ENCODE assay signal across 8 mouse cellular contexts in genomic region chr8:121294234-121295108, GRCm38 (mm10).
DNase-seq lines count a peak whose midpoint lies in the region; ATAC-seq and TF ChIP-seq lines count a peak whose summit lies in the region.

No protein-coding gene starts in this region.

- H3K9ac ChIP-seq in lung, embryonic 14.5 days, result peak overlapping the region; percentile 34
- H3K9ac ChIP-seq in hindbrain, embryonic 14.5 days, result peak overlapping the region; percentile 4; the same call in 1 of the 2 replicates
- no peak overlapping the region for H3K9ac ChIP-seq in neural tube, embryonic 12.5 days

- H3K4me2 ChIP-seq in lung, embryonic 14.5 days, result peak overlapping the region; percentile 27; the same call in 1 of the 2 replicates
- 0 out of 2 replicates have a peak overlapping the region, but pooled peaks have one; percentile 3 for H3K4me2 ChIP-seq in hindbrain, embryonic 14.5 days (replicated peaks)
- peak overlapping the region; percentile 27; the same call in 1 of the 2 replicates for H3K4me2 ChIP-seq in neural tube, embryonic 12.5 days (replicated peaks)

- H3K9me3 ChIP-seq in lung, embryonic 14.5 days (ENCODE audit: low read depth, low read length), result no peaks in the 10 kb centered on the region
- H3K9me3 ChIP-seq in hindbrain, embryonic 14.5 days (ENCODE audit: control insufficient read depth, low read length), result no peaks in the 10 kb centered on the region
- no peaks in the 10 kb centered on the region for H3K9me3 ChIP-seq in neural tube, embryonic 12.5 days

- H3K27ac ChIP-seq in lung, embryonic 14.5 days (ENCODE audit: low read depth), result 0 out of 2 replicates have a peak overlapping the region, but pooled peaks have one; percentile 42
- H3K27ac ChIP-seq in hindbrain, embryonic 14.5 days, result no peak overlapping the region
- H3K27ac ChIP-seq in neural tube, embryonic 12.5 days, result no peak overlapping the region

- H3K4me3 ChIP-seq in lung, embryonic 14.5 days (ENCODE audit: low read depth, low read length), result no peak overlapping the region
- no peak overlapping the region for H3K4me3 ChIP-seq in hindbrain, embryonic 14.5 days (replicated peaks; ENCODE audit: low read length)
- H3K4me3 ChIP-seq in neural tube, embryonic 12.5 days, result no peak overlapping the region

- H3K36me3 ChIP-seq in lung, embryonic 14.5 days (ENCODE audit: insufficient read depth), result no peaks in the 10 kb centered on the region
- H3K36me3 ChIP-seq in hindbrain, embryonic 14.5 days (replicated peaks; ENCODE audit: control insufficient read depth, insufficient read depth), result no peaks in the 10 kb centered on the region
- no peaks in the 10 kb centered on the region for H3K36me3 ChIP-seq in neural tube, embryonic 12.5 days

- H3K4me1 ChIP-seq in lung, embryonic 14.5 days (ENCODE audit: insufficient read depth), result peaks cover 10% of the 10 kb centered on the region
- peaks cover 13% of the 10 kb centered on the region for H3K4me1 ChIP-seq in hindbrain, embryonic 14.5 days (replicated peaks; ENCODE audit: control insufficient read depth, insufficient read depth, low read length)
- peaks cover 35% of the 10 kb centered on the region for H3K4me1 ChIP-seq in neural tube, embryonic 12.5 days

- ATAC-seq in lung, embryonic 14.5 days (ENCODE audit: insufficient read depth), result peak; percentile 36
- ATAC-seq in hindbrain, embryonic 14.5 days (ENCODE audit: low FRiP score), result peak; percentile 23; the same call in 1 of the 2 replicates
- 0 out of 2 replicates have a peak, but pooled peaks have one; percentile 34 for ATAC-seq in neural tube, embryonic 12.5 days (ENCODE audit: low FRiP score, low read depth)

- H3K27me3 ChIP-seq in lung, embryonic 14.5 days (ENCODE audit: insufficient read depth, low read length), result no peaks in the 10 kb centered on the region
- no peaks in the 10 kb centered on the region for H3K27me3 ChIP-seq in hindbrain, embryonic 14.5 days (ENCODE audit: control insufficient read depth, insufficient read depth, low read length)
- H3K27me3 ChIP-seq in neural tube, embryonic 12.5 days (replicated peaks), result no peaks in the 10 kb centered on the region

- 23% methylated on average over 29 of the region's 29 CpGs for WGBS in lung, embryonic 14.5 days
- WGBS in hindbrain, embryonic 14.5 days, result 22% methylated on average over 29 of the region's 29 CpGs
- WGBS in neural tube, embryonic 12.5 days, result 23% methylated on average over 29 of the region's 29 CpGs

- DNase-seq in cerebellum, postnatal 25 days, result peak; percentile 17 to 21
- DNase-seq in cerebellum, adult 9-11 months, result no peak
- peak; percentile 73 for DNase-seq in lung, embryonic 14.5 days
- DNase-seq in lung, postnatal 14 days, result no peak
- DNase-seq in hindbrain, embryonic 14.5 days (ENCODE audit: low spot score), result no peak
- no peak for DNase-seq in left cerebral cortex, adult 11 months (ENCODE audit: low spot score)
- no peak for DNase-seq in cerebellum, adult 11 months

- TF ChIP-seq CTCF in lung, embryonic 14.5 days (IDR thresholded peaks at IDR 0.05; ENCODE audit: low read depth), result no peak

Comparison
In these comparisons a context has a peak if more than half of its experiments do, and no peak if none do; other contexts are left out.
1. DNase-seq: peak in cerebellum, postnatal 25 days (2 of 2) and lung, embryonic 14.5 days (single experiment); none in cerebellum, adult 9-11 months (single experiment), lung, postnatal 14 days (single experiment), hindbrain, embryonic 14.5 days (single experiment), left cerebral cortex, adult 11 months (single experiment) and cerebellum, adult 11 months (single experiment).
2. Peak in every context shown above with its lines, with median percentiles within 50 percentile points of each other: ATAC-seq and H3K4me2 ChIP-seq.